Mouse (Mus musculus) heart, postnatal 0 days (tissue): ENCODE measurements around the gene Fancf.

Experiments
- CTCF ChIP-seq: IDR thresholded peaks from 2 replicates; pipeline ENCODE4 v1.5.1; 2016; ENCODE audit warnings: antibody characterized with exemption, control low read depth, low read depth
- EP300 ChIP-seq: IDR thresholded peaks from 2 replicates; pipeline ENCODE4 v1.6.1; 2016; ENCODE audit warnings: antibody characterized with exemption, low read depth

DNA sequence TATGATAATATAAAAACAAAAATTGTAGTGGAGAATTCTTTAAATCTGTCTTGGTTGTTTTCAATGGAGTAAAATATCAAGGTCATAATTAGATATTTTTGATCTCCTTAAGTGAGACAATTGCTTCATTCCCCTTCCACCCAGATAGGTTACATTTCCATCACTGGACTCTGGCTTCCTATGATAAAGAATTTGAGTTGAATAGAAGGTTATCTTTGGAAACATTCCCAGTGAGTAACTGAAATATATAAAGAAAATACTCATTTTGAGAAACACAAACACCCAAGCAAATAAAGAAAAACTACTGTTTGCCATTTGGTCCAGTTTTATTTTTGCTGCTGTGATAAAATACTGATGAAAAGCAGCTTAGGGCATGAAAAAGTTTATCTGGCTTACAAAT is 10.5 kb upstream of the Fancf start:
- no peak for TF ChIP-seq CTCF
- TF ChIP-seq EP300: no peak
